Mouse (Mus musculus): ENCODE results near the gene Ifnar2.

DNA sequence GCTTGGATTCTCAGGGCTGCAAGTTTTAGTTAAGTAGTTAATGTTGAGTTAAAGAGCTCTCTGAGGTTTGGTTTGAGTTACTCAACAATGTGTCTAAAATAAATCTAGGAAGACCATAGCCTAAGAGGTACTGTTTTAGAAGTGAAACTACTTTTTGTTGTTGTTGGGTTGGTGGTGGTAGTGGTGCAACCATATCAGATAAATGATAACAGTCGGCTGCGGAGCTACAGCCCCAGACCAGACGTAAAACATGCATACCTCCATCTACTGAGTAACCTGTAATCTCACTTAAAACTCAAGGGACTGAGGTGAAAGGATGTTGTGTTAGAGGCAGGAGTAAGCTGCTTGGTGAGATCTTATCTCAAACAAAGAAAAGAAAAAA, 1.7 kb downstream of the Ifnar2 start:
- TF ChIP-seq CTCF (IDR thresholded peaks at IDR 0.05; ENCODE audit: low read depth) = no peak
- TF ChIP-seq EP300 (IDR thresholded peaks at IDR 0.05; ENCODE audit: low read depth) = no peak
